11 mouse cellular contexts compared by ENCODE assay signal in the genomic region with DNA sequence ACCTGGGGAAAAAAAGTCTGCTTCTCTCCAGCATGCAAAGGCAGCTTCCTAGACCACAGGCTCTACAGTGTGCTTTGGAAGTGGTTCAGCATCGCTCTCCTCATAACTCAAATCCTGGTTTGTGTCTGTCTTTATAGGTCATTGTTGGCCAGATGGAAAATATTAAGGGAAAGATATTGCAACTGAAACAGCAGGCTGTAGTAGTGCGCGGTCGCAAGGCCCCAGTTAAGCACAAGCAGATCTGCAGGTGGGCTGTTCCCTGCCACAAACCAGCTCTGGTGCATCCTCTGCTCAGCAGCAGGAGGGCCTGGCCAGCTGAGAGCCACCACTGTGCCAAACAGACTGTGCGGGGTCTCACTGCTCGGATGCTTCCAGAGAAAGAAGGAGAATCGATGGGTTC.
A peak's percentile ranks its signal among the peaks of the same experiment; 100 is the strongest.
DNase-seq lines count a peak whose midpoint lies in the region; ATAC-seq and TF ChIP-seq lines count a peak whose summit lies in the region.
"Had no signal": no experiment of that assay in that cellular context is flagged by ENCODE, and none has a peak within 500 bp of the region (broad histone marks: within the 10 kb centered on the region; RNA-seq: fewer than 3 reads in every experiment).

No protein-coding gene starts in this region.

- peak; percentile 53; the same call in 1 of the 2 replicates for ATAC-seq in neural tube, embryonic 13.5 days (ENCODE audit: low read depth)

- H3K4me2 ChIP-seq in neural tube, embryonic 13.5 days, result no peak overlapping the region
- H3K4me2 ChIP-seq: liver, embryonic 13.5 days had no signal

- H3K4me1 ChIP-seq in neural tube, embryonic 13.5 days (replicated peaks), result peaks cover 46% of the 10 kb centered on the region

- H3K9ac ChIP-seq in neural tube, embryonic 13.5 days, result 0 out of 2 replicates have a peak overlapping the region, but pooled peaks have one; percentile 28
- H3K9ac ChIP-seq: liver, embryonic 13.5 days had no signal

- peak overlapping the region; percentile 80 for H3K27ac ChIP-seq in layer of hippocampus, adult 2 months
- no peak overlapping the region for H3K27ac ChIP-seq in neural tube, embryonic 13.5 days (replicated peaks)
- H3K27ac ChIP-seq: heart, adult 2 months; liver, embryonic 13.5 days had no signal

- TF ChIP-seq CTCF in layer of hippocampus, adult 2 months (conservative IDR thresholded peaks at IDR 0.05), result no peak

- no peaks in the 10 kb centered on the region for H3K27me3 ChIP-seq in neural tube, embryonic 13.5 days
- H3K27me3 ChIP-seq: liver, embryonic 13.5 days had no signal

- H3K36me3 ChIP-seq in neural tube, embryonic 13.5 days, result no peaks in the 10 kb centered on the region
- H3K36me3 ChIP-seq: liver, embryonic 13.5 days had no signal

- H3K4me3 ChIP-seq in layer of hippocampus, adult 2 months, result no peak overlapping the region
- H3K4me3 ChIP-seq in neural tube, embryonic 13.5 days, result no peak overlapping the region
- H3K4me3 ChIP-seq: heart, adult 2 months; liver, embryonic 13.5 days had no signal

- DNase-seq in adrenal gland, adult (ENCODE audit: inconsistent age in 2 of 2, low spot score in 1 of 2), result peak; percentile 10 to 38
- DNase-seq in adrenal gland, postnatal 25 days, result no peak
- DNase-seq in right cerebral cortex, postnatal 4 days, result peak; percentile 8
- DNase-seq in right cerebral cortex, postnatal 14 days, result no peak
- peak in 1 of 2 experiments; percentile 21 for DNase-seq in layer of hippocampus, adult 2 months (ENCODE audit: low spot score in 2 of 2)
- no peak for DNase-seq in natural killer cell, adult 2 months (ENCODE audit: low spot score in 2 of 2)
- DNase-seq in adrenal gland, adult 8-10 months, result no peak
- DNase-seq: heart, adult 2 months; kidney, adult 2 months; liver, embryonic 13.5 days had no signal

- H3K9me3 ChIP-seq in neural tube, embryonic 13.5 days, result no peaks in the 10 kb centered on the region
- H3K9me3 ChIP-seq: liver, embryonic 13.5 days had no signal

- 19% methylated on average over 7 of the region's 7 CpGs for WGBS in neural tube, embryonic 13.5 days

Comparison
In these comparisons a context has a peak if more than half of its experiments do, and no peak if none do; other contexts are left out.
1. DNase-seq: peak in adrenal gland, adult (2 of 2) and right cerebral cortex, postnatal 4 days (single experiment); none in adrenal gland, postnatal 25 days (single experiment), right cerebral cortex, postnatal 14 days (single experiment), natural killer cell, adult 2 months (0 of 2) and adrenal gland, adult 8-10 months (single experiment).